Mouse (Mus musculus) liver, embryonic 14.5 days (tissue): ENCODE measurements around the gene Fndc7. TPM values are rescaled to one million over a fixed set of nuclear protein-coding genes. Genes with fewer than 3 reads are reported as not detected.

Experiments used
- ATAC-seq: fragments of 200-750 bp; cut with Nextera tagmentation; 2 replicates; pipeline ENCODE4 v1.8.0; 2017; ENCODE audit warnings: moderate number of reproducible peaks, mild to moderate bottlenecking, moderate library complexity; ENCODE audit not compliant: insufficient read depth
- DNase-seq, 3 experiments: peaks; one replicate each; pipeline ENCODE4 v3.0.0-alpha.2; 2012 to 2013; ENCODE audit warnings: low read depth in 3 of 3, low spot score in 3 of 3
- H3K27ac ChIP-seq: fragments of 300-500 bp; sonication (generic); 2 replicates; pipeline ENCODE4 v1.5.1; 2014; ENCODE audit warnings: moderate library complexity, mild to moderate bottlenecking, control low read depth, inconsistent platforms
- H3K27me3 ChIP-seq: fragments of 300-500 bp; sonication (generic); 2 replicates; pipeline ENCODE4 v1.6.1; 2014; ENCODE audit warnings: mild to moderate bottlenecking, low read length, moderate library complexity; ENCODE audit not compliant: control insufficient read depth, insufficient read depth
- H3K36me3 ChIP-seq: fragments of 300-500 bp; sonication (generic); replicated peaks from 2 replicates; pipeline ENCODE4 v1.6.1; 2014; ENCODE audit warnings: low read depth; ENCODE audit not compliant: control insufficient read depth, insufficient read depth
- H3K4me1 ChIP-seq, 2 experiments: fragments of 200-500 bp in 1 of 2; fragments of 300-500 bp in 1 of 2; sonication (generic) in 1 of 2; replicated peaks; 2 replicates each; pipeline ENCODE4 v1.6.1; 2012 to 2014; ENCODE audit warnings: antibody characterized with exemption in 1 of 2, inconsistent platforms in 1 of 2, low read length in 1 of 2; ENCODE audit not compliant: control insufficient read depth in 2 of 2, insufficient read depth in 2 of 2
- H3K4me2 ChIP-seq: fragments of 300-500 bp; sonication (generic); 2 replicates; pipeline ENCODE4 v1.6.1; 2014; ENCODE audit warnings: low read depth, mild to moderate bottlenecking, control low read depth, moderate library complexity
- H3K4me3 ChIP-seq, 2 experiments: fragments of 200-500 bp in 1 of 2; fragments of 300-500 bp in 1 of 2; sonication (generic) in 1 of 2; 2 replicates each; pipeline ENCODE4 v1.5.1; 2012 to 2014; ENCODE audit warnings: low read depth in 2 of 2, low read length in 2 of 2, mild to moderate bottlenecking in 2 of 2, control low read depth in 1 of 2, inconsistent platforms in 1 of 2, moderate library complexity in 1 of 2; ENCODE audit not compliant: insufficient read depth in 1 of 2
- H3K9ac ChIP-seq: fragments of 300-500 bp; sonication (generic); replicated peaks from 2 replicates; pipeline ENCODE4 v1.6.1; 2014; ENCODE audit warnings: mild to moderate bottlenecking, control low read depth, moderate library complexity
- H3K9me3 ChIP-seq: fragments of 300-500 bp; sonication (generic); 2 replicates; pipeline ENCODE4 v1.6.1; 2016; ENCODE audit warnings: low read length, mixed read lengths; ENCODE audit not compliant: control insufficient read depth
- CTCF ChIP-seq: IDR thresholded peaks from 2 replicates; pipeline ENCODE4 v1.5.1; 2016; ENCODE audit warnings: antibody characterized with exemption, low read depth, control low read depth
- EP300 ChIP-seq: IDR thresholded peaks from 2 replicates; pipeline ENCODE4 v1.6.1; 2016; ENCODE audit warnings: antibody characterized with exemption, low read depth
- WGBS: fragments of 180-500 bp; shearing (Covaris S2); extraction: QIAGEN DNeasy Blood & Tissue Kit; methylation state at CpG from one replicate; pipeline ENCODE4 v1.1.7; 2014; ENCODE audit not compliant: insufficient replicate concordance; 5-methylcytosine and 5-hydroxymethylcytosine counted together
- polyA plus RNA-seq, 2 experiments: library from polyadenylated mRNA; depleted of rRNA in 1 of 2; stranded (reverse) in 1 of 2; unstranded in 1 of 2; fragments of >200 nt; fragmentation: Nextera tagmentation in 1 of 2; extraction: Ambion mirVana in 1 of 2; gene quantifications; 2 replicates each; pipeline versions ENCODE4 v1.2.1 to v1.2.3; 2012 to 2014

The Fndc7 gene
- polyA plus RNA-seq, 2 experiments, result not detected

DNA sequence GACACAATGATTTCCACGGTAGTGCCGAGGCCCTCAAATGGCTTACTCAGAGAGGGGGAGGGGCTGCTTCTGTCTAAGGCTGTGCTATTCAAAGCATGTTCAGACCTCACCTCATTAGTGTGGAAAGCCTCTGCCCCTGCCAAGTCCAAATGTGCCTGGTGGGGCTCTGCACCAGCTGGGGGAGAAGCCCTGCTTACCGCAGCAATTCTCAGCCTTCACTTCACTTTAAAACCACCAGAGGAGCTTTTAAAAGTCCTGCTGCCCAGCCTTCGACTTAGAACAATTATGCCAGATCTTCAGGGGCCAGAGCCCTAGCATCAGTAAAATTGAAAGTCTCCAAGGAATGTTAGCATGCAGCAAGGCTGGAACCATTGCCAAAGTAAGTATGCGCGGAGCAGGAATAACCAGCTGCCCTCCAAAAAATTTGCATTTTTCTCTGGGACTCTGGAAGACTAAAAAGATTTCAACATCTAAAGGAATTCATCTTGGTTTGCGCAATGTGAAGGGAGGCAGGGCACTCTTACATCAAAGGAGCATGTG lies 31.5 kb downstream of the Fndc7 start:
- no peak for TF ChIP-seq EP300
- no peak for TF ChIP-seq CTCF
- Histone ChIP-seq H3K9me3 (no peaks in the 10 kb centered on the region), H3K4me3 (no peak overlapping the region), H3K27ac (no peak overlapping the region), H3K27me3 (no peaks in the 10 kb centered on the region), H3K36me3 (no peaks in the 10 kb centered on the region), H3K4me1 (no peaks in the 10 kb centered on the region), H3K9ac (no peak overlapping the region), H3K4me2 (no peak overlapping the region)
- ATAC-seq, result no peak
- DNase-seq, result no peak
- 52% methylated on average over 7 of the region's 7 CpGs for WGBS

DNA sequence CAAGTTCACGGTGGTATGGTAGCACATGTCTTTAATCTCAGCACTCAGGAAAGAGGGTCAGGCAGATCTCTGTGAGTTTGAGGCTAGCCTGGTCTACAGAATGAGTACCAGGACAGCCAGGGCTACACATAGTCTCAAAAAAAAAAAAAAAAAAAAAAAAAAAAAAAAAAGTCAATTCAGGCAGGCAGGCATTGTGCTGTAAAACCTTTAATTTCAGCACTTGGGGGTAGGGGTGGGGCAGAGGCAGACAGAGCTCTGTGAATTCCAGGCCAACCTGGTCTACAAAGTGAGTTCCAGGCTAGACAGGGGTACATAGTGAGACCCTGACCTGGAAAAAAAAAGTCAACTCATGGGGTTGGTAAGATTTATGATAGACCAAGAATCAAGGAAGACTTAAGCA lies 32.1 kb downstream of the Fndc7 start:
- no peak overlapping the region for H3K9ac ChIP-seq
- no peak overlapping the region for H3K4me2 ChIP-seq
- no peak for TF ChIP-seq EP300
- no peak for TF ChIP-seq CTCF
- no peaks in the 10 kb centered on the region for H3K9me3 ChIP-seq
- no peaks in the 10 kb centered on the region for H3K27me3 ChIP-seq
- H3K4me3 ChIP-seq, result no peak overlapping the region
- DNase-seq, result no peak
- H3K36me3 ChIP-seq, result no peaks in the 10 kb centered on the region
- 51% methylated on average over 1 of the region's 1 CpGs for WGBS
- no peaks in the 10 kb centered on the region for H3K4me1 ChIP-seq
- no peak for ATAC-seq
- no peak overlapping the region for H3K27ac ChIP-seq

DNA sequence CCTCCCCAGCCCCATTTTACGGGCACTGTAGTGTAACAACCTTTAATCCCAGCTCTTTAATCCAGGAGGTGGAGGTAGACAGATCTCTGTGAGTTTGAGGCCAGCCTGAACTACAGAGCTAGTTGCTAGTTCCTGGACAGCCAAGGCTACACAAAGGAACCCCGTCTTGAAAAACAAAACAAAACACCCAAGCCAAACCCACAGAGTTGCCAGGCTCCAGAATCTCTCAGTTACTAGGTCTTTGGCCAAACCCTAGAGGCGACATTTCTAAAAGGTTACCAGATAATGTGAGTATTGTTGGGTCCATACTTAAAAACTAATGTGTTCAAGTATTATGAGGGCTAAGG lies 32.7 kb downstream of the Fndc7 start:
- WGBS, result 36% methylated on average over 3 of the region's 3 CpGs
- no peak for ATAC-seq

DNA sequence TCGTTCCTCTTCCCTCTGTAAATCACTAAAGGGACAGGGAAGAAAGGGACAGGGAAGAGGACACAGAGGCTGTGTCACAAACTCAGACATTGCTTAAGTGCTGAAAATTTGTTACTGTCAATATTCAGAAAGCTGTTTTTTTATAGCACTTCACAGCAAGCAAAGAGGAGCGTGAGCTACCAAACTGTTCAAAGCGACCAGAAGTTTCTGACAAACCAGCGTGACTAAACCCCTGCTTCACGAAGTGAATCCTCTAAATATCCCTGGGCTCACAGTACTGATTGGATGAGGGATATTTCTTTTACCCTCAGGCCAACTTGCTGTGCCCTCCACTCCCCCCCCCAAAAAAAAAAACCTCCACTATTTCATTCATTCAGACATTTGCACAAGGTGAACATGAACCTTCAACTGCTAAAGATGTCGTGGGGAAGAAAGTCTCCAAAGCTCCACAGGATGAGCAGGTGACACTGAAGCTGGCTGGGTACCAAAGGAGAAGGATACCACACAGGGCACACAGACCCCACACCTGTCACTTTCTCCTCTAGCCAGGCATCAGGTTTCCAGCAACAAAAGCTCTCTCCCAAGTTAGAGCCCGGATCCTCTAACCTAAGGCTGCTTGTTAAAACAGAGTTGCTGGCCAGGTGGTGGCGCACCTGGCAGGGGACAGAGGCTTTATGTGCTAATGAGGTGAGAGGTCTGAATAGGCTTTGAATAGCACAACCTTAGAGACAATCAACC lies 33.3 kb downstream of the Fndc7 start:
- no peak overlapping the region for H3K4me2 ChIP-seq
- ATAC-seq, result no peak
- no peaks in the 10 kb centered on the region for H3K27me3 ChIP-seq
- DNase-seq, result no peak
- H3K27ac ChIP-seq, result no peak overlapping the region
- H3K4me3 ChIP-seq, result no peak overlapping the region
- H3K4me1 ChIP-seq, result no peaks in the 10 kb centered on the region
- H3K9ac ChIP-seq, result no peak overlapping the region
- peak; percentile 55 for TF ChIP-seq CTCF
- no peak for TF ChIP-seq EP300
- 61% methylated on average over 8 of the region's 8 CpGs for WGBS
- H3K36me3 ChIP-seq, result no peaks in the 10 kb centered on the region
- no peaks in the 10 kb centered on the region for H3K9me3 ChIP-seq

More for the DNA sequence above, 32.7 kb downstream of the Fndc7 start:
- Histone ChIP-seq H3K9ac (no peak overlapping the region), H3K27me3 (no peaks in the 10 kb centered on the region), H3K4me2 (no peak overlapping the region), H3K4me3 (no peak overlapping the region), H3K4me1 (no peaks in the 10 kb centered on the region), H3K9me3 (no peaks in the 10 kb centered on the region), H3K36me3 (no peaks in the 10 kb centered on the region), H3K27ac (no peak overlapping the region)
- TF ChIP-seq CTCF, result no peak
- no peak for TF ChIP-seq EP300
- no peak for DNase-seq

DNA sequence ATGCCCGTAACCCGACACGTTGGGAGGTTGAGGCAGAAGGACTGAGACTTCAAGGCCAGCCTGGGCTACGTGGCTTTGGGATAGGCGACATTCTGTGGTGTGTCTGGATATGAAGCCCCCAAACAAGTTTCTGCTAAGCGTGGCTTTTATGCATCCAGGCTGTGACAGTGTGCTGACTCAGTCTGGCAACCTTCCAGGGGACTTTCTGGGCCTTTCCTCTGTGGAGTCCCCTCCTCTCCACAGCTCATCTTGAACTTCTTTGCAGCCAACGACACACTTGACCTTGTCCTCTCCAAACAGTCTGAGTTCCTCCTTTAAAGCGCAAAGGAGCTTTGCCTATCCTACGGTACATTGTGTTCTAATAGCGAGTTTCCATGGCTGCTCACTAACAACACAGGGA lies 33.9 kb downstream of the Fndc7 start:
- Histone ChIP-seq H3K36me3 (no peaks in the 10 kb centered on the region), H3K27ac (no peak overlapping the region), H3K4me3 (no peak overlapping the region), H3K27me3 (no peaks in the 10 kb centered on the region), H3K9ac (no peak overlapping the region), H3K4me2 (no peak overlapping the region), H3K9me3 (no peaks in the 10 kb centered on the region), H3K4me1 (no peaks in the 10 kb centered on the region)
- DNase-seq (no peak), ATAC-seq (no peak)
- TF ChIP-seq EP300, result no peak
- TF ChIP-seq CTCF, result no peak
- 70% methylated on average over 10 of the region's 10 CpGs for WGBS
